ENCODE assay signal across 19 mouse cellular contexts in the genomic region with DNA sequence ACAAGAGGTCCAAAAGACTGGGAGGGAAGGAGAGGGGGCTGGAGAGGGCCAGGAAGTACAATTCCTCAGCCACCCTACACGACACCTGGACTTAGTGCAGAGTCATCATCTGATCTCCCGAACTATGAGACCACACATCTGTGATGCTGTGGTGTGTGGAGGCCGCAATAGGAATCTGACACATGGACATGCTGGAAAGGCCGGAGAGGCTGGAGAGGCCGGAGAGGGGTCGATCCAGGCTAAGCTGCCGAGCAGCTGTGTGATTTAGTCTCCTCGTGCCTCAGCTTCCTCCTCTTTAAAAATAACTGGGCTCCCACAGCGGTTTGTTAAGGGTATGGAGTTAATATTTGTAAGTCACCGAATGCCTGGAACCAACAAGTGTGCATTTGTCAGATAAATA.
DNase-seq lines count a peak whose midpoint lies in the region; ATAC-seq and TF ChIP-seq lines count a peak whose summit lies in the region.
"Had no signal": no experiment of that assay in that cellular context is flagged by ENCODE, and none has a peak within 500 bp of the region (broad histone marks: within the 10 kb centered on the region; RNA-seq: fewer than 3 reads in every experiment).

No protein-coding gene starts in this region.

- H3K4me2 ChIP-seq in limb, embryonic 12.5 days, result no peak overlapping the region
- no peak overlapping the region for H3K4me2 ChIP-seq in limb, embryonic 14.5 days (replicated peaks; ENCODE audit: low read depth, low read length, severe bottlenecking)
- H3K4me2 ChIP-seq: embryonic facial prominence, embryonic 13.5 days; forebrain, embryonic 13.5 days; heart, embryonic 11.5 days; heart, embryonic 15.5 days; hindbrain, embryonic 15.5 days had no signal

- H3K9me3 ChIP-seq in limb, embryonic 12.5 days, result no peaks in the 10 kb centered on the region
- no peaks in the 10 kb centered on the region for H3K9me3 ChIP-seq in limb, embryonic 10.5 days (replicated peaks)
- no peaks in the 10 kb centered on the region for H3K9me3 ChIP-seq in embryonic facial prominence, embryonic 10.5 days
- H3K9me3 ChIP-seq in limb, embryonic 14.5 days (ENCODE audit: control insufficient read depth, low read length), result no peaks in the 10 kb centered on the region
- H3K9me3 ChIP-seq: embryonic facial prominence, embryonic 13.5 days; forebrain, embryonic 13.5 days; heart, embryonic 15.5 days; hindbrain, embryonic 10.5 days; hindbrain, embryonic 15.5 days had no signal

- ATAC-seq in limb, embryonic 12.5 days (ENCODE audit: insufficient number of reproducible peaks, insufficient read depth, low FRiP score, low TSS enrichment, low read depth), result no peak
- peak; percentile 23; the same call in 1 of the 2 replicates for ATAC-seq in limb, embryonic 14.5 days (ENCODE audit: low FRiP score, low read depth)
- ATAC-seq: forebrain, embryonic 13.5 days had no signal

- WGBS in limb, embryonic 12.5 days, result 58% methylated on average over 10 of the region's 10 CpGs
- 69% methylated on average over 10 of the region's 10 CpGs for WGBS in limb, embryonic 10.5 days
- WGBS in embryonic facial prominence, embryonic 10.5 days, result 72% methylated on average over 10 of the region's 10 CpGs
- WGBS in limb, embryonic 14.5 days, result 62% methylated on average over 10 of the region's 10 CpGs

- peaks cover 57% of the 10 kb centered on the region for H3K4me1 ChIP-seq in limb, embryonic 12.5 days (replicated peaks)
- peaks cover 33% of the 10 kb centered on the region for H3K4me1 ChIP-seq in limb, embryonic 10.5 days
- H3K4me1 ChIP-seq in embryonic facial prominence, embryonic 10.5 days, result peaks cover 47% of the 10 kb centered on the region
- H3K4me1 ChIP-seq in limb, embryonic 14.5 days (ENCODE audit: control insufficient read depth, insufficient read depth, low read length), result peaks cover 34% of the 10 kb centered on the region

- H3K36me3 ChIP-seq in limb, embryonic 12.5 days, result no peaks in the 10 kb centered on the region
- H3K36me3 ChIP-seq in limb, embryonic 10.5 days, result no peaks in the 10 kb centered on the region
- no peaks in the 10 kb centered on the region for H3K36me3 ChIP-seq in embryonic facial prominence, embryonic 10.5 days (replicated peaks)
- no peaks in the 10 kb centered on the region for H3K36me3 ChIP-seq in limb, embryonic 14.5 days (ENCODE audit: control insufficient read depth, insufficient read depth, low read length)
- H3K36me3 ChIP-seq: embryonic facial prominence, embryonic 13.5 days; heart, embryonic 15.5 days; hindbrain, embryonic 10.5 days; hindbrain, embryonic 15.5 days had no signal

- intact Hi-C loops in gastrocnemius, postnatal 36 days (cut with DNase I), result no loop called here

- no peak overlapping the region for H3K9ac ChIP-seq in limb, embryonic 12.5 days (replicated peaks)
- H3K9ac ChIP-seq in limb, embryonic 14.5 days (ENCODE audit: low read depth, low read length, severe bottlenecking), result no peak overlapping the region
- H3K9ac ChIP-seq: embryonic facial prominence, embryonic 13.5 days; heart, embryonic 15.5 days; hindbrain, embryonic 15.5 days had no signal

- H3K27me3 ChIP-seq in limb, embryonic 12.5 days, result no peaks in the 10 kb centered on the region; the same call in 1 of the 2 replicates
- H3K27me3 ChIP-seq in limb, embryonic 10.5 days (ENCODE audit: low read depth, poor library complexity, severe bottlenecking), result no peaks in the 10 kb centered on the region
- no peaks in the 10 kb centered on the region; the same call in 1 of the 2 replicates for H3K27me3 ChIP-seq in embryonic facial prominence, embryonic 10.5 days (replicated peaks; ENCODE audit: low read depth, poor library complexity, severe bottlenecking)
- H3K27me3 ChIP-seq in limb, embryonic 14.5 days (ENCODE audit: control insufficient read depth, insufficient read depth, low read length), result no peaks in the 10 kb centered on the region
- H3K27me3 ChIP-seq: embryonic facial prominence, embryonic 13.5 days; forebrain, embryonic 13.5 days; heart, embryonic 15.5 days; hindbrain, embryonic 15.5 days had no signal

- 0 out of 2 replicates have a peak overlapping the region, but pooled peaks have one; percentile 3 for H3K27ac ChIP-seq in limb, embryonic 12.5 days
- H3K27ac ChIP-seq in limb, embryonic 10.5 days, result no peak overlapping the region
- H3K27ac ChIP-seq in embryonic facial prominence, embryonic 10.5 days (replicated peaks), result peak overlapping the region; percentile 14; the same call in 1 of the 2 replicates
- H3K27ac ChIP-seq in limb, embryonic 14.5 days (replicated peaks; ENCODE audit: low read depth, low read length), result no peak overlapping the region
- H3K27ac ChIP-seq: embryonic facial prominence, embryonic 13.5 days; forebrain, embryonic 13.5 days; heart, embryonic 15.5 days; hindbrain, embryonic 15.5 days had no signal

- TF ChIP-seq POLR2A in limb, embryonic 14.5 days (IDR thresholded peaks at IDR 0.05; ENCODE audit: borderline replicate concordance, extremely low read depth, insufficient read depth, insufficient read length), result no peak

- no peak overlapping the region for H3K4me3 ChIP-seq in limb, embryonic 12.5 days (replicated peaks)
- H3K4me3 ChIP-seq in limb, embryonic 10.5 days, result no peak overlapping the region
- no peak overlapping the region for H3K4me3 ChIP-seq in embryonic facial prominence, embryonic 10.5 days
- H3K4me3 ChIP-seq in limb, embryonic 14.5 days (replicated peaks; ENCODE audit: low read length), result no peak overlapping the region
- H3K4me3 ChIP-seq: embryonic facial prominence, embryonic 13.5 days; forebrain, embryonic 13.5 days; heart, embryonic 15.5 days; hindbrain, embryonic 10.5 days; hindbrain, embryonic 15.5 days had no signal

- peak; percentile 22 for DNase-seq in gastrocnemius, postnatal 25 days
- DNase-seq in gastrocnemius, postnatal 36 days, result no peak
- no peak for DNase-seq in limb, embryonic 10.5 days (ENCODE audit: low spot score)
- DNase-seq in embryonic facial prominence, embryonic 10.5 days (ENCODE audit: low spot score), result no peak
- no peak for DNase-seq in limb, embryonic 14.5 days (ENCODE audit: low spot score)
- no peak for DNase-seq in adrenal gland, postnatal 4 days (ENCODE audit: low spot score in 2 of 2)
- no peak for DNase-seq in lung, postnatal 4 days
- DNase-seq: adrenal gland, adult 8-10 months; adrenal gland, postnatal 36 days; cerebellum, adult 11 months; cerebellum, adult 8-10 months; cerebellum, postnatal 14 days had no signal

Comparison
In these comparisons a context has a peak if more than half of its experiments do, and no peak if none do; other contexts are left out.
1. H3K27ac ChIP-seq: peak in limb, embryonic 12.5 days (single experiment) and embryonic facial prominence, embryonic 10.5 days (single experiment); none in limb, embryonic 10.5 days (single experiment) and limb, embryonic 14.5 days (single experiment).